Mouse (Mus musculus) ES-E14 (cell line): ENCODE measurements around the gene Arl4d.
"Not testable (repeated sequence)": the region's sequence is repeated elsewhere in the genome, so short reads cannot be mapped to it uniquely, and the experiment has no call there.

Experiments
- MAFK ChIP-seq: IDR thresholded peaks from 2 replicates; pipeline ENCODE4 v1.6.1; 2014; ENCODE audit warnings: mild to moderate bottlenecking, low read depth, low read length, inconsistent platforms; ENCODE audit not compliant: insufficient read depth
- ZNF384 ChIP-seq: IDR thresholded peaks from 2 replicates; pipeline ENCODE4 v1.6.1; 2012; ENCODE audit warnings: low read depth, low read length, inconsistent platforms

- TF ChIP-seq ZNF384, MAFK: not testable (repeated sequence)
These were observed 19.7 kb upstream of the Arl4d start for GRCm38 (mm10) chr11:101645411-101646282.
